Mouse (Mus musculus) midbrain, embryonic 16.5 days (tissue): ENCODE results near the gene Smarcad1. TPM values are rescaled to one million over a fixed set of nuclear protein-coding genes. Genes with fewer than 3 reads are reported as not detected.

ENCODE experiments used
- ATAC-seq: fragments of 200-750 bp; cut with Nextera tagmentation; 2 replicates; pipeline ENCODE4 v1.8.0; 2017; ENCODE audit warnings: moderate TSS enrichment
- H3K27ac ChIP-seq: fragments of 300-500 bp; sonication (generic); 2 replicates; pipeline ENCODE4 v1.5.1; 2014; ENCODE audit warnings: mild to moderate bottlenecking, low read length, mixed read lengths
- H3K27me3 ChIP-seq: fragments of 300-500 bp; sonication (generic); 2 replicates; pipeline ENCODE4 v1.6.1; 2014; ENCODE audit warnings: low read depth, low read length, mixed read lengths; ENCODE audit not compliant: control insufficient read depth, insufficient read depth
- H3K36me3 ChIP-seq: fragments of 300-500 bp; sonication (generic); 2 replicates; pipeline ENCODE4 v1.6.1; 2014; ENCODE audit warnings: mild to moderate bottlenecking, low read length, moderate library complexity, mixed read lengths; ENCODE audit not compliant: control insufficient read depth, insufficient read depth
- H3K4me1 ChIP-seq: fragments of 300-500 bp; sonication (generic); 2 replicates; pipeline ENCODE4 v1.6.1; 2014; ENCODE audit warnings: mild to moderate bottlenecking, low read length, mixed read lengths; ENCODE audit not compliant: control insufficient read depth, insufficient read depth
- H3K4me2 ChIP-seq: fragments of 300-500 bp; sonication (generic); 2 replicates; pipeline ENCODE4 v1.6.1; 2014; ENCODE audit warnings: mild to moderate bottlenecking, low read length, mixed read lengths
- H3K4me3 ChIP-seq: fragments of 300-500 bp; sonication (generic); 2 replicates; pipeline ENCODE4 v1.5.1; 2014; ENCODE audit warnings: low read depth, mild to moderate bottlenecking, low read length, moderate library complexity, mixed read lengths
- H3K9ac ChIP-seq: fragments of 300-500 bp; sonication (generic); 2 replicates; pipeline ENCODE4 v1.6.1; 2014; ENCODE audit warnings: low read depth, low read length, mixed read lengths
- H3K9me3 ChIP-seq: fragments of 300-500 bp; sonication (generic); replicated peaks from 2 replicates; pipeline ENCODE4 v1.6.1; 2014; ENCODE audit warnings: mild to moderate bottlenecking, low read length, mixed read lengths; ENCODE audit not compliant: control insufficient read depth, poor library complexity, severe bottlenecking
- WGBS: fragments of 180-500 bp; shearing (Covaris S2); extraction: QIAGEN DNeasy Blood & Tissue Kit; methylation state at CpG from one replicate; pipeline ENCODE4 v1.1.7; 2014; 5-methylcytosine and 5-hydroxymethylcytosine counted together
- polyA plus RNA-seq: library from polyadenylated mRNA; unstranded; fragments of >200 nt; fragmentation: Nextera tagmentation; extraction: Ambion mirVana; gene quantifications from 2 replicates; pipeline ENCODE4 v1.2.1, GENCODE M21; 2015

Gene Smarcad1
- polyA plus RNA-seq, 1 experiment from 2014 or later: 52.2 TPM

- Histone ChIP-seq H3K9me3 (no peaks in the 10 kb centered on the region), H3K4me2 (no peak overlapping the region), H3K4me1 (no peaks in the 10 kb centered on the region), H3K27me3 (no peaks in the 10 kb centered on the region), H3K4me3 (no peak overlapping the region), H3K36me3 (no peaks in the 10 kb centered on the region), H3K9ac (no peak overlapping the region), H3K27ac (no peak overlapping the region)
- ATAC-seq: no peak
- 89% methylated on average over 4 of the region's 4 CpGs for WGBS
Observed at GRCm38 (mm10) chr6:65157042-65157441, 114.7 kb downstream of the Smarcad1 start.

GRCm38 (mm10) chr6:65159381-65159942 is 117.1 kb downstream of the Smarcad1 start:
- no peak overlapping the region for H3K4me2 ChIP-seq
- no peaks in the 10 kb centered on the region for H3K27me3 ChIP-seq
- no peak overlapping the region for H3K4me3 ChIP-seq
- ATAC-seq: no peak
- H3K27ac ChIP-seq: no peak overlapping the region
- no peaks in the 10 kb centered on the region for H3K4me1 ChIP-seq
- H3K36me3 ChIP-seq: no peaks in the 10 kb centered on the region
- no peak overlapping the region for H3K9ac ChIP-seq
- no peaks in the 10 kb centered on the region for H3K9me3 ChIP-seq
- 58% methylated on average over 4 of the region's 4 CpGs for WGBS

GRCm38 (mm10) chr6:65164137-65164536 is 121.8 kb downstream of the Smarcad1 start:
- no peak for ATAC-seq
- Histone ChIP-seq H3K27me3 (no peaks in the 10 kb centered on the region), H3K9ac (no peak overlapping the region), H3K27ac (no peak overlapping the region), H3K36me3 (no peaks in the 10 kb centered on the region), H3K9me3 (no peaks in the 10 kb centered on the region), H3K4me3 (no peak overlapping the region), H3K4me2 (no peak overlapping the region), H3K4me1 (no peaks in the 10 kb centered on the region)
- WGBS: 76% methylated on average over 6 of the region's 6 CpGs

GRCm38 (mm10) chr6:65164977-65165376 is 122.6 kb downstream of the Smarcad1 start:
- Histone ChIP-seq H3K9ac (no peak overlapping the region), H3K4me1 (no peaks in the 10 kb centered on the region), H3K36me3 (no peaks in the 10 kb centered on the region), H3K4me3 (no peak overlapping the region), H3K9me3 (no peaks in the 10 kb centered on the region), H3K4me2 (no peak overlapping the region), H3K27me3 (no peaks in the 10 kb centered on the region), H3K27ac (no peak overlapping the region)
- WGBS: 52% methylated on average over 5 of the region's 5 CpGs
- no peak for ATAC-seq

Other genes with a start within 250 kb of the Smarcad1 start
- gene Hpgds, start 102.3 kb downstream of the Smarcad1 start, polyA plus RNA-seq: 3.2 and 3.7 TPM in 2 replicates